Mouse (Mus musculus): ENCODE measurements around the gene Snrnp35.

DNA sequence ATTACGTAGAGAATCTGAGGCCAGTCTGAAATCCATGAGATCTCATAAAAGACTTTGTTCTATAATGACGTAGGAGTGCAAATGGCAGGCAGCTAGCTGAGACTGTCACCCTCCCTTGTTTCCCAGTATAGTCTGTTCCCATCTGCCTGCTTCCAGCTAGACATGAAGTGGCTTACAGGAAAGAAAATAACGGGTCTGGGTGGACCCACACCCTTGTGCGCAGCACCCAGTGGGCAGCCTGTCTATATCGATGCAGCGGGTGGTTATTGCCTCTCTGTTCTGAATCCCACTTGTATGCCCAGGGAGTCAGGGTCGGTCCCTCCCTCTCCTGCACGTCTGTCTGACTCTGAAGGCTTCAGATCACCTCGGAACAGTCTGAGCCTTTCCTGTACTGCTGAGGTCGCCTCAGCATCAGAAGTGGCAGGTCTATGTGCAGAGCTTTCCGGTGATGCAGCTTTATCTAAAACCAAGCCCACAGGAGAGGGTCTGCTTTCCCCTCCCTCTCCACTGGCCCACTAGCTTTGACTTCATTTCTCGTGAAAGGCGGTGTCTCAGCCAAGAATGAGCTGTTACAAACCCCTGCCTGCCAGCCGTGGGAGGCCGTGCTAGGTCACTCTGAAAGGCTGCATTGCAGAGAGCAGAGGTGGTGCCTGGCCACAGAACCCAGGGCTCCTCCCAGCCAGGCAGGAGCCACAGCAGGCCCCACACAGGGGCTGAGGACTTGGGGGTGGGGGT, 30.3 kb upstream of the Snrnp35 start:
- no peak for TF ChIP-seq CTCF (conservative IDR thresholded peaks at IDR 0.05; ENCODE audit: low read length)
- no peak for TF ChIP-seq NANOG (IDR thresholded peaks at IDR 0.05; ENCODE audit: borderline replicate concordance, low read length)
- TF ChIP-seq POU5F1 (IDR thresholded peaks at IDR 0.05; ENCODE audit: borderline replicate concordance, low read length): no peak

Measured in E14TG2a.4 (cell line).